Mouse (Mus musculus) intestine, embryonic 15.5 days (tissue): ENCODE data around the gene Rpl41. TPM values are rescaled to one million over a fixed set of nuclear protein-coding genes. Genes with fewer than 3 reads are reported as not detected.

Source experiments
- ATAC-seq: fragments of 200-750 bp; cut with Nextera tagmentation; 2 replicates; pipeline ENCODE4 v1.8.0; 2017; ENCODE audit warnings: moderate TSS enrichment, moderate library complexity
- H3K27ac ChIP-seq: fragments of 300-500 bp; sonication (generic); 2 replicates; pipeline ENCODE4 v1.5.1; 2015; ENCODE audit warnings: mild to moderate bottlenecking, inconsistent platforms
- H3K27me3 ChIP-seq: fragments of 300-500 bp; sonication (generic); replicated peaks from 2 replicates; pipeline ENCODE4 v1.6.1; 2015; ENCODE audit warnings: inconsistent platforms
- H3K36me3 ChIP-seq: fragments of 300-500 bp; sonication (generic); 2 replicates; pipeline ENCODE4 v1.6.1; 2015; ENCODE audit warnings: inconsistent platforms
- H3K4me1 ChIP-seq: fragments of 300-500 bp; sonication (generic); replicated peaks from 2 replicates; pipeline ENCODE4 v1.6.1; 2015; ENCODE audit warnings: inconsistent platforms
- H3K4me2 ChIP-seq: fragments of 300-500 bp; sonication (generic); replicated peaks from 2 replicates; pipeline ENCODE4 v1.6.1; 2015; ENCODE audit warnings: mild to moderate bottlenecking, inconsistent platforms
- H3K4me3 ChIP-seq: fragments of 300-500 bp; sonication (generic); replicated peaks from 2 replicates; pipeline ENCODE4 v1.5.1; 2015; ENCODE audit warnings: inconsistent platforms
- H3K9ac ChIP-seq: fragments of 300-500 bp; sonication (generic); 2 replicates; pipeline ENCODE4 v1.6.1; 2015; ENCODE audit warnings: inconsistent platforms
- H3K9me3 ChIP-seq: fragments of 300-500 bp; sonication (generic); 2 replicates; pipeline ENCODE4 v1.6.1; 2016; ENCODE audit warnings: inconsistent platforms
- WGBS: fragments of 180-500 bp; shearing (Covaris S2); methylation state at CpG from one replicate; pipeline ENCODE4 v1.1.7; 2015; 5-methylcytosine and 5-hydroxymethylcytosine counted together
- polyA plus RNA-seq: library from polyadenylated mRNA; unstranded; fragments of >200 nt; fragmentation: Nextera tagmentation; extraction: Ambion mirVana; gene quantifications from 2 replicates; pipeline ENCODE4 v1.2.1, GENCODE M21; 2015

The Rpl41 gene
- 3,667 and 3,915 TPM in 2 replicates for polyA plus RNA-seq

- Histone ChIP-seq H3K4me3 (peak within 1 kb of the TSS; percentile 74), H3K36me3 (peaks cover 12% of the 10 kb centered on the region), H3K4me1 (peaks cover 5% of the 10 kb centered on the region), H3K27me3 (no peaks in the 10 kb centered on the region), H3K27ac (peak within 1 kb of the TSS; percentile 95), H3K9ac (peak within 1 kb of the TSS; percentile 76), H3K4me2 (peak within 1 kb of the TSS; percentile 67), H3K9me3 (no peaks in the 10 kb centered on the region)
- WGBS, result under 1% methylated on average over 31 of the region's 31 CpGs
- ATAC-seq, result peak; percentile 91
Observed at GRCm38 (mm10) chr10:128548947-128549681, at the start of gene Rpl41. Gene Rpl41 (minus strand): TSS chr10:128549305.

- ATAC-seq, result no peak
Observed at GRCm38 (mm10) chr10:128598476-128598875, 49.4 kb upstream of the Rpl41 start.

GRCm38 (mm10) chr10:128592797-128593196 is 43.7 kb upstream of the Rpl41 start:
- no peaks in the 10 kb centered on the region for H3K36me3 ChIP-seq
- H3K4me3 ChIP-seq, result no peak overlapping the region
- ATAC-seq, result no peak
- peaks cover 10% of the 10 kb centered on the region for H3K27me3 ChIP-seq
- H3K4me1 ChIP-seq, result 0 out of 2 replicates have a peak, but pooled peaks cover 4% of the 10 kb centered on the region
- no peak overlapping the region for H3K27ac ChIP-seq
- H3K9ac ChIP-seq, result no peak overlapping the region
- WGBS, result 73% methylated on average over 5 of the region's 5 CpGs
- H3K9me3 ChIP-seq, result no peaks in the 10 kb centered on the region
- H3K4me2 ChIP-seq, result no peak overlapping the region

More at GRCm38 (mm10) chr10:128598476-128598875, 49.4 kb upstream of the Rpl41 start:
- Histone ChIP-seq H3K27ac (no peak overlapping the region), H3K9me3 (no peaks in the 10 kb centered on the region), H3K4me2 (no peak overlapping the region), H3K36me3 (no peaks in the 10 kb centered on the region), H3K9ac (no peak overlapping the region), H3K4me3 (no peak overlapping the region), H3K4me1 (0 out of 2 replicates have a peak, but pooled peaks cover 4% of the 10 kb centered on the region), H3K27me3 (no peaks in the 10 kb centered on the region)
- 22% methylated on average over 2 of the region's 2 CpGs for WGBS

- Histone ChIP-seq H3K9ac (no peak overlapping the region), H3K4me2 (no peak overlapping the region), H3K4me1 (0 out of 2 replicates have a peak, but pooled peaks cover 8% of the 10 kb centered on the region), H3K9me3 (no peaks in the 10 kb centered on the region), H3K36me3 (no peaks in the 10 kb centered on the region), H3K27ac (no peak overlapping the region), H3K27me3 (peaks cover 20% of the 10 kb centered on the region), H3K4me3 (no peak overlapping the region)
- ATAC-seq, result no peak
- 82% methylated on average over 6 of the region's 6 CpGs for WGBS
Observed at GRCm38 (mm10) chr10:128591436-128591835, 42.3 kb upstream of the Rpl41 start.

GRCm38 (mm10) chr10:128590193-128590690 is 41.1 kb upstream of the Rpl41 start:
- H3K4me1 ChIP-seq, result 0 out of 2 replicates have a peak, but pooled peaks cover 11% of the 10 kb centered on the region
- peaks cover 22% of the 10 kb centered on the region for H3K27me3 ChIP-seq
- no peaks in the 10 kb centered on the region for H3K36me3 ChIP-seq
- H3K27ac ChIP-seq, result peak overlapping the region; percentile 88
- peak overlapping the region; percentile 66 for H3K9ac ChIP-seq
- no peaks in the 10 kb centered on the region for H3K9me3 ChIP-seq
- peak overlapping the region; percentile 95 for H3K4me2 ChIP-seq
- peak; percentile 13 for ATAC-seq
- WGBS, result 0% methylated on average over 40 of the region's 43 CpGs
- peak overlapping the region; percentile 71 for H3K4me3 ChIP-seq

- Histone ChIP-seq H3K4me3 (peak within 1 kb of the TSS; percentile 71), H3K4me1 (0 out of 2 replicates have a peak, but pooled peaks cover 11% of the 10 kb centered on the region), H3K36me3 (no peaks in the 10 kb centered on the region), H3K27me3 (peaks cover 22% of the 10 kb centered on the region), H3K4me2 (peak within 1 kb of the TSS; percentile 95), H3K27ac (peak within 1 kb of the TSS; percentile 88), H3K9me3 (no peaks in the 10 kb centered on the region), H3K9ac (peak within 1 kb of the TSS; percentile 66)
- WGBS, result under 1% methylated on average over 43 of the region's 43 CpGs
- peak; percentile 72 for ATAC-seq
Observed at GRCm38 (mm10) chr10:128589464-128590192, 40.5 kb upstream of the Rpl41 start, which contains the start of gene Erbb3. Gene Erbb3 (minus strand): TSS chr10:128589652.

- Histone ChIP-seq H3K27me3 (peaks cover 22% of the 10 kb centered on the region), H3K4me3 (peak overlapping the region; percentile 71), H3K4me2 (peak overlapping the region; percentile 95), H3K9me3 (no peaks in the 10 kb centered on the region), H3K36me3 (no peaks in the 10 kb centered on the region), H3K4me1 (peaks cover 16% of the 10 kb centered on the region; the same call in 1 of the 2 replicates), H3K27ac (peak overlapping the region; percentile 88), H3K9ac (peak overlapping the region; percentile 66)
- 3% methylated on average over 23 of the region's 23 CpGs for WGBS
- ATAC-seq, result peak; percentile 26
Observed at GRCm38 (mm10) chr10:128588775-128589463, 39.8 kb upstream of the Rpl41 start.

GRCm38 (mm10) chr10:128588136-128588535 is 39.0 kb upstream of the Rpl41 start:
- ATAC-seq, result peak; percentile 5; the same call in 1 of the 2 replicates

GRCm38 (mm10) chr10:128587697-128588096 is 38.6 kb upstream of the Rpl41 start:
- Histone ChIP-seq H3K9ac (peak overlapping the region; percentile 37), H3K27me3 (peaks cover 22% of the 10 kb centered on the region)
- ATAC-seq, result peak; percentile 76

More at GRCm38 (mm10) chr10:128588136-128588535, 39.0 kb upstream of the Rpl41 start:
- Histone ChIP-seq H3K27ac (peak overlapping the region; percentile 88), H3K9ac (peak overlapping the region; percentile 66), H3K4me3 (peak overlapping the region; percentile 71), H3K27me3 (peaks cover 22% of the 10 kb centered on the region), H3K36me3 (no peaks in the 10 kb centered on the region), H3K4me1 (peaks cover 23% of the 10 kb centered on the region), H3K9me3 (no peaks in the 10 kb centered on the region), H3K4me2 (peak overlapping the region; percentile 95)
- WGBS, result 11% methylated on average over 1 of the region's 1 CpGs

GRCm38 (mm10) chr10:128587120-128587519 is 38.0 kb upstream of the Rpl41 start:
- H3K4me3 ChIP-seq, result peak overlapping the region; percentile 71
- H3K27ac ChIP-seq, result peak overlapping the region; percentile 88
- H3K36me3 ChIP-seq, result no peaks in the 10 kb centered on the region
- WGBS, result 31% methylated on average over 4 of the region's 4 CpGs
- peaks cover 22% of the 10 kb centered on the region for H3K27me3 ChIP-seq
- peaks cover 24% of the 10 kb centered on the region for H3K4me1 ChIP-seq
- peak; percentile 5; the same call in 1 of the 2 replicates for ATAC-seq
- H3K9me3 ChIP-seq, result no peaks in the 10 kb centered on the region
- peak overlapping the region; percentile 95 for H3K4me2 ChIP-seq
- H3K9ac ChIP-seq, result peak overlapping the region; percentile 37

More at GRCm38 (mm10) chr10:128587697-128588096, 38.6 kb upstream of the Rpl41 start:
- Histone ChIP-seq H3K4me1 (peaks cover 24% of the 10 kb centered on the region), H3K4me2 (peak overlapping the region; percentile 95), H3K9me3 (no peaks in the 10 kb centered on the region), H3K36me3 (no peaks in the 10 kb centered on the region), H3K4me3 (peak overlapping the region; percentile 71), H3K27ac (peak overlapping the region; percentile 88)
- 37% methylated on average over 8 of the region's 8 CpGs for WGBS

GRCm38 (mm10) chr10:128586546-128586945 is 37.4 kb upstream of the Rpl41 start:
- Histone ChIP-seq H3K9me3 (no peaks in the 10 kb centered on the region), H3K4me1 (peaks cover 24% of the 10 kb centered on the region), H3K27ac (peak overlapping the region; percentile 88), H3K36me3 (no peaks in the 10 kb centered on the region), H3K27me3 (peaks cover 22% of the 10 kb centered on the region), H3K9ac (peak overlapping the region; percentile 37), H3K4me3 (peak overlapping the region; percentile 71), H3K4me2 (peak overlapping the region; percentile 95)
- WGBS, result 11% methylated on average over 1 of the region's 1 CpGs
- no peak for ATAC-seq
